Mouse (Mus musculus) liver, embryonic 14.5 days (tissue): ENCODE data around the gene Gna12.

Experiments
- CTCF ChIP-seq: IDR thresholded peaks from 2 replicates; pipeline ENCODE4 v1.5.1; 2016; ENCODE audit warnings: antibody characterized with exemption, low read depth, control low read depth
- EP300 ChIP-seq: IDR thresholded peaks from 2 replicates; pipeline ENCODE4 v1.6.1; 2016; ENCODE audit warnings: antibody characterized with exemption, low read depth

- TF ChIP-seq CTCF (no peak), EP300 (no peak)
Observed at GRCm38 (mm10) chr5:140764921-140765613, 65.2 kb downstream of the Gna12 start.
